Mouse (Mus musculus) left cerebral cortex, adult 2 months (tissue): ENCODE results near the gene Clmn. TPM values are rescaled to one million over a fixed set of nuclear protein-coding genes. Genes with fewer than 3 reads are reported as not detected.
A peak's percentile ranks its signal among the peaks of the same experiment; 100 is the strongest.

Source experiments
- DNase-seq, 2 experiments: peaks; one replicate each; pipeline ENCODE4 v3.0.0; 2021 to 2022; ENCODE audit warnings: low spot score in 2 of 2, mixed read lengths in 1 of 2; ENCODE audit errors: extremely low spot score in 1 of 2
- H3K27ac ChIP-seq: fragments of 200-600 bp; 2 replicates; pipeline ENCODE4 v1.8.1; 2022
- H3K4me3 ChIP-seq: fragments of 200-600 bp; 2 replicates; pipeline ENCODE4 v1.8.1; 2022
- CTCF ChIP-seq: fragments of 200-600 bp; IDR thresholded peaks from 2 replicates; pipeline ENCODE4 v1.8.1; 2022; ENCODE audit warnings: antibody characterized with exemption, mild to moderate bottlenecking, moderate library complexity
- intact Hi-C: fragments of 180-260 bp; cut with DNase I; formaldehyde crosslinking; loops from one replicate; pipeline ENCODE4 v1.15.1; 2025
- total RNA-seq, 2 experiments: library from RNA; stranded (reverse); gene quantifications; 2 replicates each; pipeline ENCODE4 v1.2.3; 2021

Clmn gene
- total RNA-seq, 2 experiments from 2014 or later: 43.1 to 51.7 TPM

- intact Hi-C loops: no loop called here
- no peak overlapping the region for H3K4me3 ChIP-seq
- no peak for TF ChIP-seq CTCF
- H3K27ac ChIP-seq: no peak overlapping the region
- DNase-seq: no peak
These were observed 34.3 kb upstream of the Clmn start for GRCm38 (mm10) chr12:104899161-104899560.

DNA sequence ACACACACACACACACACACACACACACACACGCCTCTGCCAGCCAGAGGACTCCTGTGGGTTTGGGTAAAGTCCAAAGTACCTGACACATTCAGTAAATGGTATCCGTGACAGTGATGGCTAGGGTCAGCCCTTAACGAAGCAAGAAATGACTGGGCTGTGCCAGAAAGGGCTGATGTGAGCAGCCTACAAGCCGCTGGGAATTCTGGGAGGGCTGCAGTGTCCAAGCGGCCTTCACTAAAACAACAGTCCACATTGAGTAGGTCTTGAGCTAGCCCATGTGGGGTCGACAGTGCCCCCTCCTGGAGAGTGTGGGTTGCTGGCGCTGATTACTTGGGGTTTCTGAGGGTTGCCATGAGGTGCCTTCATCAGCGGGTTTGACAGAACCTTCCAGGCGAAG, 33.8 kb upstream of the Clmn start:
- peak; percentile 32 for TF ChIP-seq CTCF
- intact Hi-C loops: no loop called here
- H3K27ac ChIP-seq: no peak overlapping the region
- no peak overlapping the region for H3K4me3 ChIP-seq
- DNase-seq: no peak

DNA sequence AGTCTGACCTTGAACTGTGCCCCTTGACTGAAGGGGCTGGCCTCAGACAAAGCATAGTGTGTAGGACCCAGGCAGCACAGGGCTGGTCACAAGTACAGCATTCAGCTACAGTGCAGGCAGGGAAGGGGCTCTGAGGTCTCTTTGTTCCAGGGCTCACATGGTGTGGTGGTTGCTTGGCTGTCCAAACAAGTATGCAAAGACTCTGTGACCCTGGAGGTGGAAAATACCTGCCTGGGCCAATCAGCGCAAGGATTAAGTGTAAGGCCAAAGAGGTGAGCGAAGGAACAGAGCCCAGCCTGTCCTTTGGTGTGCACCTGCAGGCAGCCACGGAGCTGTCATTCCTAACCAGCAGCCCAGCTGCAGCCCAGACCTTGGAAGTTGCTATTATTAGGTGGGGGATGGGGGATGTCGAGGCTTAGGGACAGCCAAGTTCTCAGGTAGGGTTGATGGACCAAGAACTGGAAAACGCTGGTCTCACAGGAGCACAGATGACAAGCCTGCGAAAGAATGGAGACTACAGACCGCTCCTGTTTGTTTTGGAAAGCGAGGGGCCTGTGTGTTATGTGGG, 32.3 kb upstream of the Clmn start:
- Histone ChIP-seq H3K4me3 (no peak overlapping the region), H3K27ac (peak overlapping the region; percentile 69)
- no peak for DNase-seq
- TF ChIP-seq CTCF: no peak
- intact Hi-C loops: no loop called here

DNA sequence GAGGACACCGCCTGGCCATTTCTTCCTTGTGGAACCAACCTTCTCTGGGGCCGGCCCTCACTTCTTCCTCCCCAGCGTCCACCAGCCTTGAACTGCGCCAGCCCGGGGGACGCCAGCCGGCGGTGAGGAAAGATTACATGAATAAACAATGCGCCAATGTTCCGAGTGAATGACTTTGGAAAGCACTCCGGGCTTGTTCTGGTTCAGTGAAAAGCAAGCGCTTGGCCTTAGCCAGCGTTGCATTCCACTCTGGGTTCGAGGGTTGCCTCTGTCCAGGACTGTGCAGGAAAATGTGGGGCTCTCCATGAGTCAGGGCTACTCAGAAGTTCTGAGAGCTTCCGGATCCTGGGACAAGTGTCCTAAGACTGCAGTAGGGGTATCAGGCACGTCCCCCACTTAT, 31.8 kb upstream of the Clmn start:
- intact Hi-C loops: no loop called here
- TF ChIP-seq CTCF: no peak
- DNase-seq: peak; percentile 18 to 42
- no peak overlapping the region for H3K4me3 ChIP-seq
- peak overlapping the region; percentile 69 for H3K27ac ChIP-seq

DNA sequence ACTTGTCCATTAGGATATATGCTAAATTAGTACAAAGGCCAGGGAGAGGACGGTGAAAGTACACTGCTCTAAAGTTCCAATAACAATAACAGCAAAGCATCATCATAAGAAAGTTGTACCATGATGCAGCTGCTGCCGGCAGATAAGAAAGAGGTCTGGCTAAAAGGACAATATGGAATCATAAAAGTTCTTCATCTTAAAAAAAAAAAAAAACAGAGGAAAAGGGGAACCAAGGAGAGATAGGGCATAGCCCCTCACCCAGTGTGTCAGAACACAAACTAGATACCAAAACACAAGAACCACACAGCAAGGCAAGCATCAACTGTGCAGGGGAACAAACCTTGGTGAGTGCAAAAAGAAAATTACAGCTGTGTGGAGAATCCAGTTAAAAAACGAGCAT, 27.4 kb upstream of the Clmn start:
- intact Hi-C loops: no loop called here
- DNase-seq: no peak
- no peak for TF ChIP-seq CTCF
- Histone ChIP-seq H3K27ac (no peak overlapping the region), H3K4me3 (no peak overlapping the region)

DNA sequence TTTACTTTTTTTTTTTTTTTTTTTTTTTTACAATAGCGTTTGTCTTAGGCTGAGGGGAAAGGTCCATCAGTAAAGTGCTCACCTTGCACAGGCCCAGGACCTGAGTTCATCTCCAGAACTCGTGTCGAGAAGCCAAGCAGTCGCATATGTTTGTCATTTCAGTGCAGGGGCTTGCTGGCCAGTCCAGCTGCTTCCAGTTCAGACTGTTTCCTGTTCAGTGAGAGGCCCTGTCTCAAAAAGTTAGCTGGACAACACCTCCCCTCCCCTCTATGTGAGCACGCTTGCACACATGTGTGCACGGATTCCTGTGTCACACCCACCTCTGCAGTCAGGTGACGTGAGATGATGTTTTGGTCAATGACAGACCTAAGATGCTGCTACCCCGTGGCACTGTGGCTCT, 25.2 kb upstream of the Clmn start:
- DNase-seq: no peak
- intact Hi-C loops: no loop called here
- Histone ChIP-seq H3K27ac (no peak overlapping the region), H3K4me3 (no peak overlapping the region)
- TF ChIP-seq CTCF: no peak

DNA sequence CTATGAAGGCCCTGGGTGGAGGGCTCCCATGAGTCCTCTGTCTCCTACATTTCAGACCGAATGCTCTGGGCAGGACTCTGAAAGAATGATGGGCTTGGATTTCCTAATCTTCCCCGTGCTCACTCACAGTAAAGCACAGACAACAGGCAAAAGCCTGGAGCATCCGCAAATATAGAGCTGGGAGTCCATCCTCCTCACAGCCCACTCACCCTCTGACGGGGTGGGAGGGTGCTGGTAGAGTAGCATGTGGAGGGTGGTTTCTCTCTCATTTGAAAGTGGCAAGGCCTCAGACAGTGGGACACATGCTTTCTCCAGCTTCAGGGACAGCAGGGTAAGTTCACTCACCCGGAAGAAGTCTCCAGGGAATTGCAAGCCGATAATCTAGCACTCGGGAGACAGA, 21.2 kb upstream of the Clmn start:
- intact Hi-C loops: no loop called here
- no peak for DNase-seq
- Histone ChIP-seq H3K27ac (no peak overlapping the region), H3K4me3 (no peak overlapping the region)
- TF ChIP-seq CTCF: no peak

DNA sequence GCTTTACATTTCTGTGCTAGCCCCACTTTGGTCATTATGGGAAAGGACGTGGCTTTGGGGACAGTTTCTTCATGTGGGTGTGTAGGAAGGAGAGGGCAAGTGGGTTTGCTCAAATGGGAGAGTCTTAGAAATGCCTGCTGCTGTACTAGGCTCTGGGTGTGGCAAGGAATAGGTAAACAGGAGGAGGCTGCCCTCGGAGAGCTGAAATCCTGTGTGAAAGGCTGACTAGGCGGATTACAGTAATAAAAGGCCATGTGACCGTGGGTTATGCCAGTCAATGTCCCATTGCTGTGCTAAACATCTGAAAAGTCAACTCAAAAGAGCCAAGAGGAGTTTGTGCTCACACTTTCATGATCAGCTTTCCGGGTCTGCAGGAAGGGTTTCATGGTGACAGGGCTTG, 17.7 kb upstream of the Clmn start:
- Histone ChIP-seq H3K4me3 (no peak overlapping the region), H3K27ac (no peak overlapping the region)
- intact Hi-C loops: no loop called here
- no peak for TF ChIP-seq CTCF
- DNase-seq: no peak

- H3K4me3 ChIP-seq: no peak overlapping the region
- no peak for DNase-seq
- intact Hi-C loops: no loop called here
- TF ChIP-seq CTCF: no peak
- H3K27ac ChIP-seq: no peak overlapping the region
These were observed 17.2 kb upstream of the Clmn start for GRCm38 (mm10) chr12:104882061-104882460.

GRCm38 (mm10) chr12:104881518-104882060, 16.7 kb upstream of the Clmn start:
- TF ChIP-seq CTCF: no peak
- intact Hi-C loops: no loop called here
- no peak overlapping the region for H3K27ac ChIP-seq
- no peak overlapping the region for H3K4me3 ChIP-seq
- no peak for DNase-seq

DNA sequence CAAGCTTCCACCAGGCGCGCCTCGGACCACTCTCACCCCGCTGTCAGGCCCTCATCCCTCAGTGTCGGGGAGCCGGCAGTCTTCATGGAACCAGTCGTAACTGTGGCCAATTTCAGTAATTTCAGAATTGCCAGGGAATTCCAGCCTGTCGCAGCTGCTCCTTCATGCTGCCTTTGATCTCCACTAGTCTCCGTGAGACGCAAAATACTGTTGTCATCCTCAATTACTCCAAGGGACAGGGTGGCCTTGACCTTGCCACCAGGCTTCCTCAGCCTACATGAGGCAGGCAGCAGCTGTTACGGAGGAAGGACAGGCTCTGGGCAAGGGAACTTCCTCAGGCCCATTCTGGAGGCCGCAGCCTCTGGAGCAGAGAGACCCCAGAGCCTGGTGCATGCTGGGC, 15.5 kb upstream of the Clmn start:
- Histone ChIP-seq H3K27ac (no peak overlapping the region), H3K4me3 (no peak overlapping the region)
- intact Hi-C loops: no loop called here
- no peak for TF ChIP-seq CTCF
- no peak for DNase-seq

DNA sequence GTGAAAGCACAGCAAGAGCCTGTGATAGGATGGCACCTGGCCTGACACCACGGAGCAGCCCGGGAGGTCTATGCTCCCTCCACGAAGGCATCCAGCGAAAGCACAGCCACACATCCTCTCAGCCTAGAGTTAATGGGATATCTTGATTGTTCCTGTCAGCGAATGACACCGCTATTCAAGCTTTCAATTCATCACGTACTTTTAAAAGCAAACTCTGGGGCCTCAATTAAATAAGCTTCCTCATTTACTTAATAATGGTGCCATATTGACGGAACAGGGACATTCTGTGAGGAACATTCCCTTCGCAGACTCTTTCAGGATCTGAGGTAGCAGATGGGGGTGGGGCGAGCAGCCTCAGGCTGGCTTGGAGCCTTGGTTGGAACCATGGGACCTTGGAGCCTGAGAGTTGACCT, 14.7 kb upstream of the Clmn start:
- intact Hi-C loops: no loop called here
- no peak for DNase-seq
- no peak overlapping the region for H3K4me3 ChIP-seq
- TF ChIP-seq CTCF: no peak
- H3K27ac ChIP-seq: no peak overlapping the region

GRCm38 (mm10) chr12:104876053-104876452, 11.2 kb upstream of the Clmn start:
- intact Hi-C loops: no loop called here
- TF ChIP-seq CTCF: no peak
- H3K27ac ChIP-seq: no peak overlapping the region

More at GRCm38 (mm10) chr12:104876053-104876452, 11.2 kb upstream of the Clmn start:
- DNase-seq: no peak
- H3K4me3 ChIP-seq: no peak overlapping the region
